Mouse (Mus musculus) liver, embryonic 15.5 days (tissue): ENCODE measurements around the gene Gpr62. TPM values are rescaled to one million over a fixed set of nuclear protein-coding genes. Genes with fewer than 3 reads are reported as not detected.
A peak's percentile ranks its signal among the peaks of the same experiment; 100 is the strongest.

Experiments used
- ATAC-seq: fragments of 200-750 bp; cut with Nextera tagmentation; 2 replicates; pipeline ENCODE4 v1.8.0; 2017; ENCODE audit warnings: moderate number of reproducible peaks, mild to moderate bottlenecking, moderate library complexity; ENCODE audit not compliant: insufficient read depth
- H3K27ac ChIP-seq: fragments of 300-500 bp; sonication (generic); replicated peaks from 2 replicates; pipeline ENCODE4 v1.5.1; 2015; ENCODE audit warnings: mild to moderate bottlenecking, inconsistent platforms
- H3K27me3 ChIP-seq: fragments of 300-500 bp; sonication (generic); 2 replicates; pipeline ENCODE4 v1.6.1; 2015; ENCODE audit warnings: mild to moderate bottlenecking, inconsistent platforms
- H3K36me3 ChIP-seq: fragments of 300-500 bp; sonication (generic); replicated peaks from 2 replicates; pipeline ENCODE4 v1.6.1; 2015; ENCODE audit warnings: moderate library complexity, mild to moderate bottlenecking, inconsistent platforms
- H3K4me1 ChIP-seq: fragments of 300-500 bp; sonication (generic); replicated peaks from 2 replicates; pipeline ENCODE4 v1.6.1; 2015; ENCODE audit warnings: inconsistent platforms
- H3K4me2 ChIP-seq: fragments of 300-500 bp; sonication (generic); 2 replicates; pipeline ENCODE4 v1.6.1; 2015; ENCODE audit warnings: moderate library complexity, mild to moderate bottlenecking, inconsistent platforms
- H3K4me3 ChIP-seq: fragments of 300-500 bp; sonication (generic); replicated peaks from 2 replicates; pipeline ENCODE4 v1.5.1; 2015; ENCODE audit warnings: mild to moderate bottlenecking, inconsistent platforms
- H3K9ac ChIP-seq: fragments of 300-500 bp; sonication (generic); 2 replicates; pipeline ENCODE4 v1.6.1; 2015; ENCODE audit warnings: moderate library complexity, mild to moderate bottlenecking, inconsistent platforms
- H3K9me3 ChIP-seq: fragments of 300-500 bp; sonication (generic); replicated peaks from 2 replicates; pipeline ENCODE4 v1.6.1; 2016; ENCODE audit warnings: inconsistent platforms
- WGBS: fragments of 180-500 bp; shearing (Covaris S2); methylation state at CpG from one replicate; pipeline ENCODE4 v1.1.7; 2015; ENCODE audit warnings: mixed read lengths; ENCODE audit not compliant: insufficient replicate concordance; 5-methylcytosine and 5-hydroxymethylcytosine counted together
- polyA plus RNA-seq: library from polyadenylated mRNA; unstranded; fragments of >200 nt; fragmentation: Nextera tagmentation; extraction: Ambion mirVana; gene quantifications from 2 replicates; pipeline ENCODE4 v1.2.1, GENCODE M21; 2015

Gene Gpr62
- polyA plus RNA-seq, 1 experiment from 2014 or later = not detected

DNA sequence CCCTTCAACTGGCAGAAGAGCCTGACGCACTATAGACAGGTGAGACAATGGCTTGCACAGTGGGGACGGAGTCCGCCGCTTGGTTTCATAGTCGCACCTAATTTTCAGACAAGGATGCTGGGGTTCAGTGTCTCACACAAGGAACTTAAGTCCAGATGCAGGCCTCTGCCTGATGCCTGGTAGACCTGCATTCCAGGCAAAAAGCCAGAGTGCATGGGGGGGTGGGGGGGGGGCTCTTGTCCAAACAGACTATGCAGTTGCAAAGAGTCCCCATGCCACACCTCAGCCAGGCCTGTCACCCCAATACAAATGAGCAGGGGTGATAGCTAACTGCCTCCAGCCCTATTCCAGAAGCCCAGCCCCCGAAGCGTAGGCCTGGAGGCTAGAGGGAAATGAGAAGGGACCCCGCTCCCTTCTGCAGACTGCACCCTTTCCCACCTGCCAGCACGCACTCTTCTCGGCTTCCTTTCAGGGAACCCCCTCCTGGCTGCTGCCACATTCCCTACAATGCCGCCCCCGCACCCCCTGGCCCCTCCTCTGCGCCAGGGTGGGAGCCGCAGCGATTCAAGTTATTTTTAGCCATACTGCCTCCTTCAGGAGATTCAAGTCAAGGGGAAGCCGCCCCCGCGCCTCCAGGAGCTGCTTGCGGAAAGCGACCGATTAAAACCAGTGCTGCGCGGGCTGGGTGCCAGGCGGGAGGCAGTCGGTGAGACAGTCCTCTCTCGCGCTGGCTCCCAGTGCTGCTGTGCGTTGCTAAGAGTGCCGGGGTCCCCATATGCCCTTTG is 47.7 kb downstream of the Gpr62 start:
- no peak for ATAC-seq
- Histone ChIP-seq H3K4me3 (no peak overlapping the region; the same call in 1 of the 2 replicates), H3K9me3 (no peaks in the 10 kb centered on the region), H3K4me2 (peak overlapping the region; percentile 44; the same call in 1 of the 2 replicates), H3K36me3 (no peaks in the 10 kb centered on the region), H3K27ac (no peak overlapping the region), H3K4me1 (peaks cover 21% of the 10 kb centered on the region), H3K9ac (0 out of 2 replicates have a peak overlapping the region, but pooled peaks have one; percentile 11), H3K27me3 (peaks cover 47% of the 10 kb centered on the region)
- WGBS = 19% methylated on average over 29 of the region's 29 CpGs

GRCm38 (mm10) chr9:106416826-106417225 is 48.9 kb downstream of the Gpr62 start:
- peaks cover 33% of the 10 kb centered on the region for H3K4me1 ChIP-seq
- H3K9me3 ChIP-seq = no peaks in the 10 kb centered on the region
- H3K4me2 ChIP-seq = no peak overlapping the region
- 74% methylated on average over 6 of the region's 6 CpGs for WGBS
- no peak for ATAC-seq
- no peak overlapping the region for H3K27ac ChIP-seq
- no peaks in the 10 kb centered on the region for H3K36me3 ChIP-seq
- H3K27me3 ChIP-seq = peaks cover 47% of the 10 kb centered on the region
- no peak overlapping the region for H3K4me3 ChIP-seq
- H3K9ac ChIP-seq = no peak overlapping the region

Other genes with a start within 250 kb of the Gpr62 start
- 0.03 and 0.07 TPM in 2 replicates for gene Tlr9, start 243.3 kb downstream of the Gpr62 start, polyA plus RNA-seq
- gene Alas1, start 217.3 kb downstream of the Gpr62 start, polyA plus RNA-seq = 52.6 and 59.6 TPM in 2 replicates
- gene Poc1a, start 184.9 kb downstream of the Gpr62 start, polyA plus RNA-seq = 23.1 and 25.1 TPM in 2 replicates
- gene Dusp7, start 97.3 kb downstream of the Gpr62 start, polyA plus RNA-seq = 3.4 and 5.1 TPM in 2 replicates
- 454 and 516 TPM in 2 replicates for gene Rpl29, start 36.5 kb downstream of the Gpr62 start, polyA plus RNA-seq
- 32.4 and 35.5 TPM in 2 replicates for gene Acy1, start 27.6 kb downstream of the Gpr62 start, polyA plus RNA-seq
- gene Abhd14b, start 18.5 kb downstream of the Gpr62 start, polyA plus RNA-seq = 29.0 and 36.4 TPM in 2 replicates
- gene Abhd14a, start 18.3 kb downstream of the Gpr62 start, polyA plus RNA-seq = 20.2 and 22.0 TPM in 2 replicates
- 7.4 and 9.1 TPM in 2 replicates for gene Pcbp4, start 12.6 kb downstream of the Gpr62 start, polyA plus RNA-seq
- gene Rrp9, start 10.0 kb upstream of the Gpr62 start, polyA plus RNA-seq = 20.8 and 24.5 TPM in 2 replicates
- 1.4 TPM in 2 replicates for gene Parp3, start 11.0 kb upstream of the Gpr62 start, polyA plus RNA-seq
- not detected in 2 replicates for gene Iqcf1, start 34.0 kb upstream of the Gpr62 start, polyA plus RNA-seq
- gene Iqcf5, start 48.6 kb upstream of the Gpr62 start, polyA plus RNA-seq = not detected in 2 replicates
- gene Iqcf3, start 95.7 kb upstream of the Gpr62 start, polyA plus RNA-seq = not detected in 2 replicates
- not detected in 2 replicates for gene Iqcf4, start 105.1 kb upstream of the Gpr62 start, polyA plus RNA-seq
- gene Iqcf6, start 160.6 kb upstream of the Gpr62 start, polyA plus RNA-seq = not detected in 2 replicates
- gene Grm2, start 190.1 kb upstream of the Gpr62 start, polyA plus RNA-seq = not detected in 2 replicates
- gene Tex264, start 220.0 kb upstream of the Gpr62 start, polyA plus RNA-seq = 16.5 and 16.8 TPM in 2 replicates